In the genomic region with DNA sequence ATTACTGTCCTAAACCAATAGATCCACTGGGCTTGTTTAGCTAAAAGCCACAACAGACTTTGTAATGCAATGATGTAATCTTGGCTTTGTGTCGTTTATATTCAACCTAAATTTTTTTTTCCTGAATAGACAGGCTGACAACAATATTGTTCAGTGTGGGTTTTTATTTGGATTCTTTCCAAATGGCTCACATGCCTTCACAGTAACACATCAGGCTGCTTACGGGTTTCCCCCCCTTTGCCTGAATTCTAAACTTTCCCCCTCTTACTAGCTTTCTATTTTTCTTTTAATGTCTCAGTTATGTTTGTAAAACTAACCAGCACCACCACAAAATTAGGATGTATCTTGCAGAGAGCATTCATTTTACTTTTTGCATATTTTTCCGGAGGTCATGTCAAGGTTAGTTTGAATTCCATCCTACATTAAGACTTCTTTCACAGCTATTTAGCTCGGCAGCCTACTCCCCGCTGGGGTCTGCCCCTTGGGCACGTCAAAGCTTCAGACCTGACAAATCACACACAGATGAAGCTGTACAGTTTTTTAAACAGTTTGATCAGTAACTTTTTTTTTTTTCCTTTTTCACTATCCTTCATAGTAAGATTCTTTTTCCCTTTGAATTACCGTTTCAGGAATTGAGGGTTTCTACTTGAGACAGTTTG, we compare ENCODE assay signal across 10 mouse cellular contexts.
DNase-seq lines count a peak whose midpoint lies in the region; ATAC-seq and TF ChIP-seq lines count a peak whose summit lies in the region.
"Had no signal": no experiment of that assay in that cellular context is flagged by ENCODE, and none has a peak within 500 bp of the region (broad histone marks: within the 10 kb centered on the region; RNA-seq: fewer than 3 reads in every experiment).

No protein-coding gene starts in this region.

- peak overlapping the region; percentile 37 for H3K4me2 ChIP-seq in heart, embryonic 13.5 days
- H3K4me2 ChIP-seq in midbrain, postnatal 0 days (ENCODE audit: low read depth, low read length, poor library complexity, severe bottlenecking), result no peak overlapping the region

- ATAC-seq in heart, embryonic 13.5 days (ENCODE audit: extremely low read depth, insufficient number of reproducible peaks, low FRiP score, low TSS enrichment), result no peak
- no peak for ATAC-seq in midbrain, postnatal 0 days (ENCODE audit: low FRiP score)

- TF ChIP-seq CTCF in midbrain, postnatal 0 days (IDR thresholded peaks at IDR 0.05), result no peak

- peaks cover 26% of the 10 kb centered on the region for H3K4me1 ChIP-seq in heart, embryonic 13.5 days
- H3K4me1 ChIP-seq in midbrain, postnatal 0 days (ENCODE audit: insufficient read depth, low read length), result peaks cover 20% of the 10 kb centered on the region; the same call in 1 of the 2 replicates

- 23% methylated on average over 7 of the region's 7 CpGs for WGBS in heart, embryonic 13.5 days
- 12% methylated on average over 7 of the region's 7 CpGs for WGBS in midbrain, postnatal 0 days

- no peak for DNase-seq in heart, postnatal 36 days
- DNase-seq in embryo, embryonic 10 days (ENCODE audit: low spot score), result peak; percentile 68
- peak; percentile 65 for DNase-seq in forelimb bud, embryonic 11.5 days (ENCODE audit: low read depth, low spot score)
- DNase-seq in midbrain, postnatal 0 days (ENCODE audit: low spot score), result peak; percentile 61
- DNase-seq in left cerebral cortex, adult 18-20 months (ENCODE audit: low spot score in 2 of 2), result no peak
- DNase-seq in layer of hippocampus, postnatal 10 days (ENCODE audit: low spot score in 2 of 2), result no peak
- no peak for DNase-seq in natural killer cell, adult 2 months (ENCODE audit: low spot score in 2 of 2)
- DNase-seq: kidney, postnatal 14 days had no signal

- no peaks in the 10 kb centered on the region for H3K27me3 ChIP-seq in heart, embryonic 13.5 days (replicated peaks)
- no peaks in the 10 kb centered on the region for H3K27me3 ChIP-seq in midbrain, postnatal 0 days (ENCODE audit: insufficient read depth, low read length)

- no peaks in the 10 kb centered on the region for H3K36me3 ChIP-seq in heart, embryonic 13.5 days
- H3K36me3 ChIP-seq in midbrain, postnatal 0 days (ENCODE audit: insufficient read depth, low read length), result no peaks in the 10 kb centered on the region

- H3K9ac ChIP-seq in heart, embryonic 13.5 days, result no peak overlapping the region
- H3K9ac ChIP-seq in midbrain, postnatal 0 days (replicated peaks; ENCODE audit: low read length, poor library complexity, severe bottlenecking), result no peak overlapping the region

- H3K9me3 ChIP-seq in heart, embryonic 13.5 days, result no peaks in the 10 kb centered on the region
- no peaks in the 10 kb centered on the region for H3K9me3 ChIP-seq in midbrain, postnatal 0 days (ENCODE audit: low read length)

- intact Hi-C loops in heart, postnatal 36 days (cut with DNase I), result no loop called here

- H3K27ac ChIP-seq in heart, embryonic 13.5 days (replicated peaks), result peak overlapping the region; percentile 56
- H3K27ac ChIP-seq in midbrain, postnatal 0 days (ENCODE audit: low read depth, low read length), result peak overlapping the region; percentile 38; the same call in 1 of the 2 replicates
- H3K27ac ChIP-seq: macrophage had no signal

- H3K4me3 ChIP-seq in heart, embryonic 13.5 days, result no peak overlapping the region
- H3K4me3 ChIP-seq in midbrain, postnatal 0 days (ENCODE audit: low read depth, low read length), result no peak overlapping the region

Comparison
In these comparisons a context has a peak if more than half of its experiments do, and no peak if none do; other contexts are left out.
1. DNase-seq: peak in embryo, embryonic 10 days (single experiment), forelimb bud, embryonic 11.5 days (single experiment) and midbrain, postnatal 0 days (single experiment); none in heart, postnatal 36 days (0 of 2), left cerebral cortex, adult 18-20 months (0 of 2), layer of hippocampus, postnatal 10 days (0 of 2) and natural killer cell, adult 2 months (0 of 2).